Mouse (Mus musculus): ENCODE measurements at regions not wholly inside any gene's neighbourhood (a gene's known extent, or its start where the extent isn't known, plus 50 kb on each side); places are given as distances from the start of the nearest gene placed in this dataset.

GRCm38 (mm10) chr3:133617036-133617435 lies 72.1 kb upstream of the Tet2 start:
- Histone ChIP-seq H3K36me3 (replicated peaks; ENCODE audit: insufficient read depth, low read length) (no peaks in the 10 kb centered on the region), H3K4me1 (ENCODE audit: insufficient read depth) (no peaks in the 10 kb centered on the region), H3K9ac (replicated peaks) (no peak overlapping the region), H3K27me3 (ENCODE audit: insufficient read depth, low read length) (no peaks in the 10 kb centered on the region), H3K27ac (ENCODE audit: low read depth) (no peak overlapping the region), H3K4me2 (ENCODE audit: low read depth, low read length) (no peak overlapping the region), H3K4me3 (ENCODE audit: low read depth, low read length) (no peak overlapping the region), H3K9me3 (ENCODE audit: low read length) (no peaks in the 10 kb centered on the region)
- no peak for ATAC-seq
- TF ChIP-seq CTCF (IDR thresholded peaks at IDR 0.05; ENCODE audit: low read depth) (no peak), EP300 (IDR thresholded peaks at IDR 0.05; ENCODE audit: low read depth) (no peak)
- no peak for DNase-seq
- 88% methylated on average over 2 of the region's 2 CpGs for WGBS (ENCODE audit: insufficient replicate concordance)

GRCm38 (mm10) chr3:133618491-133618890 lies 73.6 kb upstream of the Tet2 start:
- Histone ChIP-seq H3K4me3 (ENCODE audit: low read depth, low read length) (no peak overlapping the region), H3K36me3 (replicated peaks; ENCODE audit: insufficient read depth, low read length) (no peaks in the 10 kb centered on the region), H3K9me3 (ENCODE audit: low read length) (no peaks in the 10 kb centered on the region), H3K9ac (replicated peaks) (no peak overlapping the region), H3K4me1 (ENCODE audit: insufficient read depth) (peaks cover 6% of the 10 kb centered on the region; the same call in 1 of the 2 replicates), H3K27ac (ENCODE audit: low read depth) (no peak overlapping the region), H3K27me3 (ENCODE audit: insufficient read depth, low read length) (no peaks in the 10 kb centered on the region), H3K4me2 (ENCODE audit: low read depth, low read length) (no peak overlapping the region)
- TF ChIP-seq EP300 (IDR thresholded peaks at IDR 0.05; ENCODE audit: low read depth) (no peak), CTCF (IDR thresholded peaks at IDR 0.05; ENCODE audit: low read depth) (no peak)
- DNase-seq (no peak), ATAC-seq (no peak)
- WGBS (ENCODE audit: insufficient replicate concordance), result 51% methylated on average over 3 of the region's 3 CpGs

DNA sequence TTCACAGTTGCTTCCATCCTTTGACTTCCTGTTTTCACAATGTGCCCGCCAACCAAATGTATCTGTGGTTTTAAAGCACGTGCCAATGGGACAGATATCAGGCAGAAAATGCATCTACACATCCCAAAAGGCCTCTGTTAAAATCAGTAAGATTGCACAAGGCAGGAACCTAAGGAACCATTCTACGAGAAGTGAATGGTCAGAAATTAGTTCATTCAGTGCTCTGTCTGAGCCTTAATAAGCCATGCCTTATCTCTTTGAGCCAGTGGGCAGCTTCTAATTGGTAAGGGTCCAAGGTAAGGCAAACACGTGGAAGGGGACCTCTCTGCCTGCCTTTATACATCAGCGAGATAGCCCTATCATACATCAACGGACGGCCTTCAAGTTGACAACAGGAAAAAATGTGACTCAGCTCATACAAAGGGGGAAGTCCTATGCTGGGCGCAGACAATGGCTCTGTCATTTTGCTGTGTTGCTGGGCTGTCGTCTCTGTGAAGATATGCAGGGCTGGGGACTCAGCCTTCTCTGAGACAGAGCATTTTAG lies 78.3 kb upstream of the Tet2 start:
- DNase-seq, result peak; percentile 15
- Histone ChIP-seq H3K9ac (replicated peaks) (no peak overlapping the region), H3K27ac (ENCODE audit: low read depth) (peak overlapping the region; percentile 58), H3K4me3 (ENCODE audit: low read depth, low read length) (no peak overlapping the region), H3K4me2 (ENCODE audit: low read depth, low read length) (peak overlapping the region; percentile 19), H3K36me3 (replicated peaks; ENCODE audit: insufficient read depth, low read length) (no peaks in the 10 kb centered on the region), H3K27me3 (ENCODE audit: insufficient read depth, low read length) (no peaks in the 10 kb centered on the region), H3K9me3 (ENCODE audit: low read length) (no peaks in the 10 kb centered on the region), H3K4me1 (ENCODE audit: insufficient read depth) (peaks cover 12% of the 10 kb centered on the region; the same call in 1 of the 2 replicates)
- 18% methylated on average over 9 of the region's 9 CpGs for WGBS (ENCODE audit: insufficient replicate concordance)
- ATAC-seq, result peak; percentile 81
- TF ChIP-seq EP300 (IDR thresholded peaks at IDR 0.05; ENCODE audit: low read depth), result peak; percentile 81
- no peak for TF ChIP-seq CTCF (IDR thresholded peaks at IDR 0.05; ENCODE audit: low read depth)

GRCm38 (mm10) chr3:133624079-133624875 lies 79.3 kb upstream of the Tet2 start:
- H3K9me3 ChIP-seq (ENCODE audit: low read length), result no peaks in the 10 kb centered on the region
- ATAC-seq (peak; percentile 72), DNase-seq (no peak)
- TF ChIP-seq CTCF (IDR thresholded peaks at IDR 0.05; ENCODE audit: low read depth) (no peak), EP300 (IDR thresholded peaks at IDR 0.05; ENCODE audit: low read depth) (peak; percentile 83)
- WGBS (ENCODE audit: insufficient replicate concordance), result 46% methylated on average over 3 of the region's 3 CpGs
- no peaks in the 10 kb centered on the region for H3K36me3 ChIP-seq (replicated peaks; ENCODE audit: insufficient read depth, low read length)
- H3K4me2 ChIP-seq (ENCODE audit: low read depth, low read length), result no peak overlapping the region
- no peaks in the 10 kb centered on the region for H3K27me3 ChIP-seq (ENCODE audit: insufficient read depth, low read length)
- H3K27ac ChIP-seq (ENCODE audit: low read depth), result no peak overlapping the region
- H3K4me3 ChIP-seq (ENCODE audit: low read depth, low read length), result no peak overlapping the region
- H3K4me1 ChIP-seq (ENCODE audit: insufficient read depth), result peaks cover 12% of the 10 kb centered on the region; the same call in 1 of the 2 replicates
- no peak overlapping the region for H3K9ac ChIP-seq (replicated peaks)

- H3K9me3 ChIP-seq (ENCODE audit: low read length), result no peaks in the 10 kb centered on the region
- TF ChIP-seq EP300 (IDR thresholded peaks at IDR 0.05; ENCODE audit: low read depth) (no peak), CTCF (IDR thresholded peaks at IDR 0.05; ENCODE audit: low read depth) (no peak)
- peaks cover 12% of the 10 kb centered on the region; the same call in 1 of the 2 replicates for H3K4me1 ChIP-seq (ENCODE audit: insufficient read depth)
- H3K4me2 ChIP-seq (ENCODE audit: low read depth, low read length), result no peak overlapping the region
- H3K27me3 ChIP-seq (ENCODE audit: insufficient read depth, low read length), result no peaks in the 10 kb centered on the region
- DNase-seq (no peak), ATAC-seq (no peak)
- 85% methylated on average over 3 of the region's 3 CpGs for WGBS (ENCODE audit: insufficient replicate concordance)
- H3K4me3 ChIP-seq (ENCODE audit: low read depth, low read length), result no peak overlapping the region
- H3K36me3 ChIP-seq (replicated peaks; ENCODE audit: insufficient read depth, low read length), result no peaks in the 10 kb centered on the region
- H3K27ac ChIP-seq (ENCODE audit: low read depth), result no peak overlapping the region
- no peak overlapping the region for H3K9ac ChIP-seq (replicated peaks)
These were observed 80.1 kb upstream of the Tet2 start for GRCm38 (mm10) chr3:133625046-133625445.

DNA sequence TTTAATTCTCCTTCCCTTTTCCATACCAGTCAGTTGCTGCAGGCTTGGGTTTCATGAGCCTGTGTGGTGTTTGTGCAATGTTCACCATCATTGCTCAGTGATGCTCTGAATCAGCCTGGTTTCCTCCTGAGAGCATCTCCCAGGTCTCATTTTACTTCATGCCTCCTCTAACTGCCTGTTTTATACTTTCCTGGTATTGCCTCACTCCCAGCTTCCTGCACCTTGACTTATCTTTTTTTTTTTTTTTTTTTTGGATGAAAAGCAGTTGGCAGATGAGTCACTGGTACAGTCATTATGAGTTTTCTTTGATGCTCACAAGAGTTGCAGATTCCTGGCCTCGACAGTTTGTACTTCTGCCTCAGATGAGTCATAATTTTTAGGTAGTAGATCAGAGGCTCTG lies 81.5 kb upstream of the Tet2 start:
- H3K4me1 ChIP-seq (ENCODE audit: insufficient read depth), result peaks cover 12% of the 10 kb centered on the region; the same call in 1 of the 2 replicates
- no peaks in the 10 kb centered on the region for H3K27me3 ChIP-seq (ENCODE audit: insufficient read depth, low read length)
- DNase-seq (no peak), ATAC-seq (no peak)
- TF ChIP-seq EP300 (IDR thresholded peaks at IDR 0.05; ENCODE audit: low read depth), result no peak
- no peak for TF ChIP-seq CTCF (IDR thresholded peaks at IDR 0.05; ENCODE audit: low read depth)
- no peaks in the 10 kb centered on the region for H3K9me3 ChIP-seq (ENCODE audit: low read length)
- no peak overlapping the region for H3K4me2 ChIP-seq (ENCODE audit: low read depth, low read length)
- H3K27ac ChIP-seq (ENCODE audit: low read depth), result no peak overlapping the region
- H3K36me3 ChIP-seq (replicated peaks; ENCODE audit: insufficient read depth, low read length), result no peaks in the 10 kb centered on the region
- no peak overlapping the region for H3K9ac ChIP-seq (replicated peaks)
- no peak overlapping the region for H3K4me3 ChIP-seq (ENCODE audit: low read depth, low read length)
- 37% methylated on average over 1 of the region's 1 CpGs for WGBS (ENCODE audit: insufficient replicate concordance)

Data from liver, postnatal 0 days (tissue).